Mouse (Mus musculus) olfactory bulb, adult 2 months (tissue): ENCODE data around the gene B9d2.

Experiments
- CTCF ChIP-seq: fragments of 200-500 bp; IDR thresholded peaks from 2 replicates; pipeline ENCODE4 v1.5.1; 2012; ENCODE audit warnings: low read depth, mild to moderate bottlenecking, low read length, moderate library complexity; ENCODE audit not compliant: insufficient read depth
- POLR2A ChIP-seq: fragments of 200-500 bp; IDR thresholded peaks from 2 replicates; pipeline ENCODE4 v1.6.1; 2012; ENCODE audit warnings: mild to moderate bottlenecking, low read depth, low read length, moderate library complexity; ENCODE audit not compliant: insufficient read depth

DNA sequence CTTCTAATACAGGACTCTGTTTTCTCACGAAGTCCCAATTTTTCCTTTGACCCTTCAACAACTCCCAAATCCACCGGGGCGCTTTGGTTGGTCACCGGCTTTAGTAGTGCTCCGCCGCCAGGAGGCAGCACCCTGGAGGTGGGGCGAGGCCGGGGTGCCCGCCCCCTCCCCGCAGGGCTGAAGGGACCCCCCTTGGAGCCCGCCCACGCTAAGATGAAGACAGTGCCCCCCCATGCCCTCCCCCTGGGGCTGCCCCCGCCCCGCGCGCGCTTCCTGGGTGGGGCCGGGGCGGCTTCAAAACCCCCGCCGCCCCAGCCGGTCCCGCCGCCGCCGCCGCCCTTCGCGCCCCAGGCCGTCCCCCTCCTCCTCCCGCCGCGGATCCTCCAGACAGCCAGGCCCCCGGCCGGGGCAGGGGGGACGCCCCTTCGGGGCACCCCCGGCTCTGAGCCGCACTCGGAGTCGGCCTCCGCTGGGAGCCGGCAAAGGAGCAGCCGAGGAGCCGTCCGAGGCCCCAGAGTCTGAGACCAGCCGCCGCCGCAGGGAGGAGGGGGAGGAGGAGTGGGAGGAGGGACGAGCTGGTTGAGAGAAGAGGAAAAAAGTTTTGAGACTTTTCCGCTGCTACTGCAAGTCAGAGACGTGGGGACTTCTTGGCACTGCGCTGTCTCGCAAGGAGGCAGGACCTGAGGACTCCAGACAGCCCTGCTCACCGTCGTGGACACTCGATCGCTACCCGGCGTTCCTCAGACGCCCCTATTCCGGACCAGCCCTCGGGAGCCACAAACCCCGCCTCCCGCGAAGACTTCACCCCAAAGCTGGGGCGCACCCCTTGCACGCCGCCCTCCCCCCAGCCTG is 6.3 kb downstream of the B9d2 start, which contains the start of gene Tgfb1:
- TF ChIP-seq POLR2A = no peak
- peak; percentile 49; the same call in 1 of the 2 replicates for TF ChIP-seq CTCF
